8 mouse cellular contexts compared by ENCODE assay signal in the genomic region with DNA sequence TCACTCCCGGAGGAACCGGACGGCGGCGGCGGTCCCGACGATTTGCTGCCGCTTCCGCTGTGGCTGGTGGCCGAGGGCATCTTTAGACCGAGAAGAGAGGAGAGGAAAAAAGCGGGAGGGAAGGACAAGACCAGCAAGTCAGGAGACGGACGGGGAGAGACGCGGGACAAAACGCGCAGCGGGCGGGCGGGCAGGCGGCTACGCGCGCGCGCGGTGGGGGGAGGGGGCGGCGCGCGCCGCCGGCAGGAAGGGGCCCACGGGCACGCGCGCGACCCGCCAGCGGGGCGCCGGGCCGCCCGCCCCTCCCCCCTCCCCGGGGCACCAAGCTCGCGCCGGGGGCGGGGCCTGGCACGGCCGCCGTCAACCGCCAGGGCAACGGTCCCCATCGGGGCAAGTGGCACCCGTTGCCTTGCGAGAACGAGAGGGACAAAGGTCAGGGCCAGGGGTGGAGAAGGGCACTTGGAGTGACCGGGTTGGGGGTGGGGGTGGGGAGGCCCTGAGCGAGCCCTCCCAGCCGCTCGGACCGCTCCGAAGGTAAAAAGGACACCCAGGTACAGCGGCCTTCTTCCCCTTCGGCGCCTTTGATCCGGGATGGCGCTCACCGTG. TPM values are rescaled to one million over a fixed set of nuclear protein-coding genes. Genes with fewer than 3 reads are reported as not detected.
DNase-seq lines count a peak whose midpoint lies in the region; ATAC-seq lines count a peak whose summit lies in the region.

No protein-coding gene starts in this region.

- H3K9me3 ChIP-seq in hindbrain, embryonic 14.5 days (ENCODE audit: control insufficient read depth, low read length): no peaks in the 10 kb centered on the region

- peak overlapping the region; percentile 81 for H3K4me2 ChIP-seq in hindbrain, embryonic 14.5 days (replicated peaks)

- H3K4me3 ChIP-seq in hindbrain, embryonic 14.5 days (replicated peaks; ENCODE audit: low read length): peak overlapping the region; percentile 98

- H3K27me3 ChIP-seq in hindbrain, embryonic 14.5 days (ENCODE audit: control insufficient read depth, insufficient read depth, low read length): no peaks in the 10 kb centered on the region

- DNase-seq in NIH3T3 (ENCODE audit: low read depth): peak; percentile 92
- peak; percentile 76 for DNase-seq in cerebellum, adult 9-10 months
- peak; percentile 34 to 74 for DNase-seq in frontal cortex, adult 2 months (ENCODE audit: extremely low spot score in 1 of 2, low spot score in 1 of 2)
- DNase-seq in hindbrain, embryonic 14.5 days (ENCODE audit: low spot score): peak; percentile 86
- peak; percentile 75 to 82 for DNase-seq in left cerebral cortex, adult 18-20 months (ENCODE audit: low spot score in 2 of 2)
- DNase-seq in lung, postnatal 36 days: peak; percentile 81
- DNase-seq in retina, embryonic 14.5 days (ENCODE audit: low spot score): peak; percentile 88
- DNase-seq in urinary bladder, adult 2 months (ENCODE audit: low spot score): peak; percentile 76

- peaks cover 28% of the 10 kb centered on the region for H3K36me3 ChIP-seq in hindbrain, embryonic 14.5 days (replicated peaks; ENCODE audit: control insufficient read depth, insufficient read depth)

- ATAC-seq in hindbrain, embryonic 14.5 days (ENCODE audit: low FRiP score): peak; percentile 63

- H3K27ac ChIP-seq in hindbrain, embryonic 14.5 days: peak overlapping the region; percentile 100

- 0% methylated on average over 50 of the region's 72 CpGs for WGBS in hindbrain, embryonic 14.5 days

- H3K4me1 ChIP-seq in hindbrain, embryonic 14.5 days (replicated peaks; ENCODE audit: control insufficient read depth, insufficient read depth, low read length): peaks cover 34% of the 10 kb centered on the region

- peak overlapping the region; percentile 100 for H3K9ac ChIP-seq in hindbrain, embryonic 14.5 days

RNA-seq across cellular contexts. Expression of a gene that starts 0.5 kb away (rescaled TPM):
- 160 and 174 TPM in 2 replicates for polyA plus RNA-seq in frontal cortex, adult 2 months (2012; rRNA removed)
- polyA plus RNA-seq in hindbrain, embryonic 14.5 days (2014; fragmentation: Nextera tagmentation; extraction: Ambion mirVana): 399 and 416 TPM in 2 replicates
- 100 to 1,000 TPM; 288 to 316 TPM for total RNA-seq in left cerebral cortex, adult 18-20 months (2021)
- polyA plus RNA-seq in urinary bladder, adult 2 months (2012; rRNA removed): 107 and 119 TPM in 2 replicates

RNA-seq across cellular contexts. Expression of a gene that starts 35.9 kb away (rescaled TPM):
- polyA plus RNA-seq in frontal cortex, adult 2 months (2012; rRNA removed): 43.2 and 55.7 TPM in 2 replicates
- polyA plus RNA-seq in hindbrain, embryonic 14.5 days (2014; fragmentation: Nextera tagmentation; extraction: Ambion mirVana): 17.6 and 18.3 TPM in 2 replicates
- total RNA-seq in left cerebral cortex, adult 18-20 months (2021): 10 to 100 TPM; 30.6 to 33.2 TPM
- polyA plus RNA-seq in urinary bladder, adult 2 months (2012; rRNA removed): 27.3 and 34.1 TPM in 2 replicates

Comparison
In these comparisons a context has a peak if more than half of its experiments do, and no peak if none do; other contexts are left out.
1. Peak in every context shown above with its lines: DNase-seq, ATAC-seq, H3K4me3 ChIP-seq and H3K27ac ChIP-seq.